Mouse (Mus musculus) C3H10T1/2 (cell line): ENCODE measurements around the gene Pld6. TPM values are rescaled to one million over a fixed set of nuclear protein-coding genes. Genes with fewer than 3 reads are reported as not detected.

Source experiments
- polyA plus RNA-seq, 2 experiments: library from polyadenylated mRNA; unstranded; fragments of >200 nt; fragmentation: generic; extraction: Trizol; gene quantifications; one replicate each; pipeline ENCODE4 v1.2.1; 2012; ENCODE audit warnings: missing spikeins in 2 of 2

Gene Pld6
- under 1 TPM in 1 of 2 experiments, not detected in 1; 0.07 TPM for polyA plus RNA-seq

DNA sequence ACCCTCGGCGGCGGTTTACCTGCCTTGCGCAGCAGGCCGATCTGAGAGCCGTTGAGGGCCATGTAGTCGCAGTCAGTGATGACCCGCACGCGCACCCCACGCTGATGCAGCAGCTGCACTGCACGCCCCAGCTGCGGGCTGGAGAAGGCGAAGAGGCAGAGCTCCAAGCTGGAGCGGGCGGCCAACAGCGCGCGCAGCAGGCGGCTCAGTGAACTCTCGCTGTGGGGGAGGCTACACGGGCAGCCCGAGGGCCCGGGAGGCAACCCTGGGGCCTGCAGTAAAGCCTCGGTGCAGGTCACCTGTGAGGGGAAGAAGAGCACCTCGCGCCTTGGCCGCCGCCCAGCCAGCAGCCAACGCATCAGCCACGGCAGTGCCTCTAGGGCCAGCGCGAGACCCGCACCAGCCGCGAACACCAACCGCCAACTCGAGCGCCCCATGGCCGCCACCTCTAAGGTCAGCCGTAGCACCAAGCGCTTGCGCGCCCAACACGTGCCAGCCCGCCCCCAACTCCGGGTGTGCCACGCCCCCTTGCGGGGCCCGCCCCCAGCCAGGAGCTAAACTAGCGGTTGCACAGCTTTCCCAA is at the start of gene Pld6:
Gene Pld6, minus strand, starts transcription at position 447 of the 583 bp plus-strand sequence.

DNA sequence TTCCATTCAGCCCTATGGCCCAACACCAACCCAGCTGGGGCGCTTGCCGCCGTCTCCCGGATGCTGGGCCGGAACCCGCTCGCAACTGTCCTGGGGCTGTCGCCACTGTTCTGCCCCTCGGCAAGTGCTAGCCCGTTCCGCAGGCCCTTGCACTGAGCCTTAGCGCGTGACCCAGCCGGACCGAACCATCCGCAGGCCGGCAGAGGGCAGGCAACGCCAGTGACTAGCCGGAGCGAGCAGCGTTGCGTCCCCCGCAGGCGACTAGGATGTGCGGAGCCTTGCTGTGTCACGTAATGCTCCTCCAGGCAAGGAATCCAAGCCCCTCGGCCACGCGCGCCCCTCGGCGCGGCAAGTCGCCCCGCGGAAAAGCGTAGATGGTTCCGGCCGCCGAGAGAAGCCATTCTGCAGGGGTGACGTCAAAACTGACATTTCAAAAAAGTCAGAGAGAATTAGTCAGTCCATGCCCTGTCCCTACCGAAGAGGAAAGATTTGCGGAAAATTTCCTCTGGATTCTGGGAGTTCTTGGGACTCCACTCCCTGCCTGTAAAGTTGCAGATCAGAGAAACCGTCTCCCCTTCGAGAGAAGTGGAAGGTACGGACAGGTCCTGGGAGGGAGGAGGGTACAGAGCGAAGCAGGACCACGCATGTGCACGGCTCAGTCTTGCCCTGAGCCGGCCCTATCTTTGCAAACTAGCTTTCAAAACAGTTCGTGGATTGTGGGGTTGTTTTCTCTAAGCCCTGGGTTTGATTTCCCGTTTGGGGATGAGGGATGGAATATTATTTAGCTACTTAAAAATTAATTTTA is 22.4 kb upstream of the Pld6 start, which contains the start of gene Flcn:
Gene Flcn, minus strand, starts transcription at position 347 of the 805 bp plus-strand sequence.

Other genes starting within 250 kb of the Pld6 start
- under 1 TPM; under 0.01 to 0.07 TPM for gene Nlrp3, start 246.1 kb downstream of the Pld6 start, polyA plus RNA-seq
- not detected for gene Olfr222, start 211.4 kb downstream of the Pld6 start, polyA plus RNA-seq
- gene Olfr223, start 194.4 kb downstream of the Pld6 start, polyA plus RNA-seq: not detected
- 100 to 1,000 TPM; 178 to 183 TPM for gene Mprip, start 126.3 kb downstream of the Pld6 start, polyA plus RNA-seq
- 10 to 100 TPM in 1 of 2 experiments, 1 to 10 TPM in 1; 5.6 to 21.2 TPM for gene Flcn, start 22.4 kb upstream of the Pld6 start, polyA plus RNA-seq
- gene Nt5m, start 51.8 kb upstream of the Pld6 start, polyA plus RNA-seq: 10 to 100 TPM; 24.9 to 27.3 TPM
- 10 to 100 TPM; 10.2 to 62.6 TPM for gene Cops3, start 52.2 kb upstream of the Pld6 start, polyA plus RNA-seq
- 10 to 100 TPM; 27.3 to 40.5 TPM for gene Med9, start 160.6 kb upstream of the Pld6 start, polyA plus RNA-seq
- gene Rasd1, start 177.3 kb upstream of the Pld6 start, polyA plus RNA-seq: under 1 TPM in 1 of 2 experiments, not detected in 1; 0.09 TPM